Mouse (Mus musculus) lung, postnatal 0 days (tissue): ENCODE measurements around the gene Pbld2.

Experiments
- CTCF ChIP-seq: IDR thresholded peaks from 2 replicates; pipeline ENCODE4 v1.5.1; 2016; ENCODE audit warnings: antibody characterized with exemption, mild to moderate bottlenecking
- EP300 ChIP-seq: IDR thresholded peaks from 2 replicates; pipeline ENCODE4 v1.6.1; 2016; ENCODE audit warnings: antibody characterized with exemption, mild to moderate bottlenecking, control low read depth

DNA sequence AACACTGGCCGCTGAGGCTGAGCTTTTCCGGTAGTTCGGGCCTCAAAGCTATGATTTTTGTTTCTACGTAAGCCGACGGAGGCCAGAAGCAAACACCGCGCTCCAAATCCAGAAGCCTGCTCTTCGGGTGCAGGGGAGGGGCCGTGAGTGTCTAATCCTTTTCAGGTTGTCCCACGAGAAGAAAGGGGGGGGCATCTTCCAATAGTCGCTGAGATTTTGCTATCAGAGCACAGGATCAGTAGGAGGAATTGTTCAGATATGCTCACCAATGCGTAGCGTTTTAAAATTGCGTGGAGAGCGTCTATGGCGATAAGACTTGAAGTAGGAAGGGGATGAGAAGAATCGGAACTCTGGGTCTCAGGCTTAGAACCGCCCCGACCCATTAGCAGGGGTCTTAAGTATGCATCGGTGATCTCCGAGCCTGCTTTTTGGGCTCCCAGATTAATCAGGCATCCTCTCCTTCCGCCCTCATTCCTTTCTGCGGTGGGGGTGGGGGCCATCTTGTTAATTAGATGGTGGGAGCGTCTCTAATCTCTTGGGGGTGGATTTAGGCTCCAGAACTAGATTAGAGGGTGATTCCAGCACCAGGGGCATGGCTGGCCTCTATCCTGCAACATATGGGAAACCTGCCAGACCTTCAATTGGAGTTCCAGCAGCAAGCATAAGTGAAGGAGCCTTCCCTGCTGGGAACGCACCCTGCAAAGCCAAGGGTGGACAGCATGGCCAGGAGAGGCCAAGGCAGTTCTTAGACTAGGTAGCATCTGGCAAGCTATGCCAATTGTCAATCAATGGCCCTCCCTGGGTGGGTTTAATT, 65.8 kb downstream of the Pbld2 start:
- no peak for TF ChIP-seq EP300
- TF ChIP-seq CTCF = no peak
